8 mouse cellular contexts compared by ENCODE assay signal in the genomic region with DNA sequence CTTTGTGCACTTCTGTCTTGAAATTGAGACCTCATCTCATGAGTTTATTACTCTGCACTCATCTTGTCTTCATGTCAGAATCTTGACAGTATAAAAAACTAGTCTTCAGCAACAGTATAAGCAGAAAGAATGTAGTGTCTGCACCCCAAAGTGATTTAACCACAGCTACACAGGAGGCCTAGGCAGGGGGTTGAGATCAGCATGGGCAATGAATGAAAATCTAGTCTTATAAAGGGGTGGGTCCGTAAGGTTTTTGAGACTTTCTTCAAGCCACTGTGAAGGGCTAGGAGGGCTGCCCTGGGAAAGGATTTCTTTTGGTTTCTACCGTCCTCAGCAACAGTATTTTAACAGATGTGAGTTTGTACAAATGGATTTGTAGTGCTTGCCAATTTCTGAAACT. TPM values are rescaled to one million over a fixed set of nuclear protein-coding genes. Genes with fewer than 3 reads are reported as not detected.
A peak's percentile ranks its signal among the peaks of the same experiment; 100 is the strongest.
DNase-seq lines count a peak whose midpoint lies in the region; ATAC-seq and TF ChIP-seq lines count a peak whose summit lies in the region.

No protein-coding gene starts in this region.

- H3K27me3 ChIP-seq in heart, postnatal 0 days (ENCODE audit: control insufficient read depth, insufficient read depth, low read length), result no peaks in the 10 kb centered on the region
- no peaks in the 10 kb centered on the region for H3K27me3 ChIP-seq in hindbrain, embryonic 10.5 days (ENCODE audit: insufficient read depth, poor library complexity, severe bottlenecking)

- H3K27ac ChIP-seq in heart, postnatal 0 days (ENCODE audit: low read depth), result no peak overlapping the region
- H3K27ac ChIP-seq in bone marrow macrophage, adult 2 months (ENCODE audit: insufficient read depth, low read depth, low read length), result peak overlapping the region; percentile 51; the same call in 1 of the 2 replicates
- 0 out of 2 replicates have a peak overlapping the region, but pooled peaks have one; percentile 89 for H3K27ac ChIP-seq in hindbrain, embryonic 10.5 days
- H3K27ac ChIP-seq in macrophage, result peak overlapping the region; percentile 54; the same call in 1 of the 2 replicates

- H3K4me2 ChIP-seq in heart, postnatal 0 days (ENCODE audit: low read depth, low read length), result peak overlapping the region; percentile 66

- ATAC-seq in heart, postnatal 0 days (ENCODE audit: insufficient read depth, low read depth), result no peak

- peaks cover 13% of the 10 kb centered on the region for H3K79me2 ChIP-seq in macrophage (ENCODE audit: inconsistent target)

- TF ChIP-seq EP300 in heart, postnatal 0 days (IDR thresholded peaks at IDR 0.05; ENCODE audit: low read depth), result no peak

- H3K9me3 ChIP-seq in heart, postnatal 0 days (replicated peaks; ENCODE audit: control insufficient read depth, low read length), result no peaks in the 10 kb centered on the region
- no peaks in the 10 kb centered on the region for H3K9me3 ChIP-seq in hindbrain, embryonic 10.5 days

- H3K9ac ChIP-seq in heart, postnatal 0 days (replicated peaks; ENCODE audit: low read depth, low read length), result no peak overlapping the region

- no peak for DNase-seq in heart, postnatal 0 days (ENCODE audit: low spot score)
- no peak for DNase-seq in heart, postnatal 14 days
- no peak for DNase-seq in hindbrain, embryonic 10.5 days (ENCODE audit: low spot score)
- DNase-seq in gastrocnemius, postnatal 25 days, result no peak
- DNase-seq in adrenal gland, adult 18-20 months (ENCODE audit: low spot score in 2 of 2), result no peak
- no peak for DNase-seq in left cerebral cortex, adult 11 months (ENCODE audit: low spot score)

- intact Hi-C loops in heart, postnatal 14 days (cut with DNase I), result no loop called here

- TF ChIP-seq CTCF in heart, postnatal 0 days (IDR thresholded peaks at IDR 0.05; ENCODE audit: low read depth), result no peak
- TF ChIP-seq CTCF in bone marrow macrophage, adult 2 months (IDR thresholded peaks at IDR 0.05; ENCODE audit: low read depth, low read length), result no peak

- H3K4me1 ChIP-seq in heart, postnatal 0 days (ENCODE audit: control insufficient read depth, insufficient read depth), result peaks cover 24% of the 10 kb centered on the region
- peaks cover 13% of the 10 kb centered on the region for H3K4me1 ChIP-seq in bone marrow macrophage, adult 2 months (ENCODE audit: control insufficient read depth, insufficient read depth, low read length)
- peaks cover 12% of the 10 kb centered on the region for H3K4me1 ChIP-seq in hindbrain, embryonic 10.5 days (replicated peaks)

- H3K36me3 ChIP-seq in heart, postnatal 0 days (replicated peaks; ENCODE audit: control insufficient read depth, insufficient read depth, low read length), result peaks cover 30% of the 10 kb centered on the region
- peaks cover 56% of the 10 kb centered on the region for H3K36me3 ChIP-seq in hindbrain, embryonic 10.5 days
- peaks cover 29% of the 10 kb centered on the region for H3K36me3 ChIP-seq in macrophage (ENCODE audit: inconsistent target)

- TF ChIP-seq POLR2A in bone marrow macrophage, adult 2 months (IDR thresholded peaks at IDR 0.05; ENCODE audit: borderline replicate concordance, low read depth, low read length), result no peak

- WGBS in heart, postnatal 0 days, result 48% methylated on average over 2 of the region's 2 CpGs
- WGBS in hindbrain, embryonic 10.5 days, result 44% methylated on average over 2 of the region's 2 CpGs
- WGBS in macrophage (ENCODE audit: missing documents), result 71% methylated on average over 2 of the region's 2 CpGs

- H3K4me3 ChIP-seq in heart, postnatal 0 days (ENCODE audit: low read depth, low read length), result peak overlapping the region; percentile 86; the same call in 1 of the 2 replicates
- H3K4me3 ChIP-seq in bone marrow macrophage, adult 2 months (ENCODE audit: insufficient read depth, low read length), result peak overlapping the region; percentile 81
- H3K4me3 ChIP-seq in hindbrain, embryonic 10.5 days, result peak overlapping the region; percentile 80
- H3K4me3 ChIP-seq in macrophage (ENCODE audit: inconsistent target), result peak overlapping the region; percentile 69

RNA-seq across cellular contexts. Expression of gene Mdp1, which starts 0.3 kb away (rescaled TPM):
- total RNA-seq in heart, postnatal 0 days (2014; rRNA removed; ENCODE audit: low replicate concordance), result 62.4 and 66.0 TPM in 2 replicates
- 98.6 and 104 TPM in 2 replicates for polyA plus RNA-seq in heart, postnatal 0 days (2015; fragmentation: Nextera tagmentation; extraction: Ambion mirVana)
- 10 to 100 TPM; 52.4 to 55.9 TPM for total RNA-seq in heart, postnatal 14 days (2021)
- 35.9 and 36.3 TPM in 2 replicates for polyA plus RNA-seq in bone marrow macrophage, adult 2 months (2012; ENCODE audit: insufficient read depth, insufficient read length, missing spikeins)
- 65.6 and 67.6 TPM in 2 replicates for polyA plus RNA-seq in hindbrain, embryonic 10.5 days (2016; fragmentation: Nextera tagmentation; extraction: Ambion mirVana)
- 10 to 100 TPM in 25 of 26 experiments, 1 to 10 TPM in 1; 8.5 to 52.1 (median 28.0) TPM for total RNA-seq in macrophage (2018; cell fraction: chromatin; rRNA removed)
- total RNA-seq in macrophage (2018; cell fraction: cytosol; rRNA removed), result 10 to 100 TPM; 14.0 to 38.0 (median 28.9) TPM
- 10 to 100 TPM in 25 of 26 experiments, 1 to 10 TPM in 1; 8.1 to 57.2 (median 28.5) TPM for total RNA-seq in macrophage (2018; cell fraction: nucleus; rRNA removed)
- 25.4 to 29.3 TPM (median 26.3 TPM) in 3 replicates for polyA plus RNA-seq in macrophage (2018)
- total RNA-seq in gastrocnemius, postnatal 25 days (2021), result 10 to 100 TPM; 15.0 to 17.3 TPM
- total RNA-seq in adrenal gland, adult 18-20 months (2021), result 10 to 100 TPM; 37.1 to 59.5 TPM

RNA-seq across cellular contexts. Expression of gene Tssk4, which starts 10.7 kb away (rescaled TPM):
- total RNA-seq in heart, postnatal 0 days (2014; rRNA removed; ENCODE audit: low replicate concordance), result 0.12 TPM in 1 of 2 replicates, not detected in the other
- 0.25 and 0.31 TPM in 2 replicates for polyA plus RNA-seq in heart, postnatal 0 days (2015; fragmentation: Nextera tagmentation; extraction: Ambion mirVana)
- under 1 TPM; 0.53 to 0.76 TPM for total RNA-seq in heart, postnatal 14 days (2021)
- polyA plus RNA-seq in bone marrow macrophage, adult 2 months (2012; ENCODE audit: insufficient read depth, insufficient read length, missing spikeins), result 1.6 and 1.7 TPM in 2 replicates
- polyA plus RNA-seq in hindbrain, embryonic 10.5 days (2016; fragmentation: Nextera tagmentation; extraction: Ambion mirVana), result 0.40 and 0.97 TPM in 2 replicates
- total RNA-seq in macrophage (2018; cell fraction: chromatin; rRNA removed), result 1 to 10 TPM in 17 of 26 experiments, under 1 TPM in 6, not detected in 3; 0.56 to 5.3 (median 1.6) TPM
- total RNA-seq in macrophage (2018; cell fraction: cytosol; rRNA removed), result under 1 TPM in 25 of 26 experiments, not detected in 1; 0.09 to 0.65 (median 0.19) TPM
- 1 to 10 TPM in 12 of 26 experiments, under 1 TPM in 10, not detected in 4; 0.35 to 3.8 (median 1.2) TPM for total RNA-seq in macrophage (2018; cell fraction: nucleus; rRNA removed)
- polyA plus RNA-seq in macrophage (2018), result 0.34 TPM in 1 of 3 replicates, not detected in the others
- total RNA-seq in gastrocnemius, postnatal 25 days (2021), result under 1 TPM in 1 of 2 experiments, not detected in 1; 0.24 TPM
- total RNA-seq in adrenal gland, adult 18-20 months (2021), result 1 to 10 TPM in 1 of 2 experiments, under 1 TPM in 1; 0.58 to 1.2 TPM

RNA-seq across cellular contexts. Expression of gene Gmpr2, which starts 11.1 kb away (rescaled TPM):
- total RNA-seq in heart, postnatal 0 days (2014; rRNA removed; ENCODE audit: low replicate concordance), result 27.4 and 31.8 TPM in 2 replicates
- polyA plus RNA-seq in heart, postnatal 0 days (2015; fragmentation: Nextera tagmentation; extraction: Ambion mirVana), result 27.7 and 29.2 TPM in 2 replicates
- total RNA-seq in heart, postnatal 14 days (2021), result 10 to 100 TPM; 12.8 to 14.1 TPM
- 38.8 and 41.2 TPM in 2 replicates for polyA plus RNA-seq in bone marrow macrophage, adult 2 months (2012; ENCODE audit: insufficient read depth, insufficient read length, missing spikeins)
- polyA plus RNA-seq in hindbrain, embryonic 10.5 days (2016; fragmentation: Nextera tagmentation; extraction: Ambion mirVana), result 60.0 and 65.9 TPM in 2 replicates
- total RNA-seq in macrophage (2018; cell fraction: chromatin; rRNA removed), result 10 to 100 TPM in 23 of 26 experiments, 1 to 10 TPM in 3; 6.8 to 54.5 (median 28.7) TPM
- 10 to 100 TPM; 19.0 to 35.1 (median 28.1) TPM for total RNA-seq in macrophage (2018; cell fraction: cytosol; rRNA removed)
- total RNA-seq in macrophage (2018; cell fraction: nucleus; rRNA removed), result 10 to 100 TPM; 11.4 to 48.2 (median 21.9) TPM
- polyA plus RNA-seq in macrophage (2018), result 27.4 to 36.4 TPM (median 34.4 TPM) in 3 replicates
- 1 to 10 TPM; 2.4 to 3.3 TPM for total RNA-seq in gastrocnemius, postnatal 25 days (2021)
- total RNA-seq in adrenal gland, adult 18-20 months (2021), result 10 to 100 TPM; 24.0 to 24.5 TPM

RNA-seq across cellular contexts. Expression of gene Nedd8, which starts 11.3 kb away (rescaled TPM):
- 137 and 141 TPM in 2 replicates for total RNA-seq in heart, postnatal 0 days (2014; rRNA removed; ENCODE audit: low replicate concordance)
- polyA plus RNA-seq in heart, postnatal 0 days (2015; fragmentation: Nextera tagmentation; extraction: Ambion mirVana), result 460 and 483 TPM in 2 replicates
- 100 to 1,000 TPM; 254 to 257 TPM for total RNA-seq in heart, postnatal 14 days (2021)
- polyA plus RNA-seq in bone marrow macrophage, adult 2 months (2012; ENCODE audit: insufficient read depth, insufficient read length, missing spikeins), result 318 and 335 TPM in 2 replicates
- polyA plus RNA-seq in hindbrain, embryonic 10.5 days (2016; fragmentation: Nextera tagmentation; extraction: Ambion mirVana), result 646 and 662 TPM in 2 replicates
- total RNA-seq in macrophage (2018; cell fraction: chromatin; rRNA removed), result 10 to 100 TPM in 22 of 26 experiments, 1 to 10 TPM in 4; 4.5 to 45.2 (median 24.0) TPM
- 100 to 1,000 TPM; 295 to 451 (median 347) TPM for total RNA-seq in macrophage (2018; cell fraction: cytosol; rRNA removed)
- total RNA-seq in macrophage (2018; cell fraction: nucleus; rRNA removed), result 100 to 1,000 TPM in 7 of 26 experiments, 10 to 100 TPM in 19; 34.9 to 204 (median 76.4) TPM
- 136 to 262 TPM (median 187 TPM) in 3 replicates for polyA plus RNA-seq in macrophage (2018)
- total RNA-seq in gastrocnemius, postnatal 25 days (2021), result 100 to 1,000 TPM; 180 to 191 TPM
- 100 to 1,000 TPM; 312 to 368 TPM for total RNA-seq in adrenal gland, adult 18-20 months (2021)

RNA-seq across cellular contexts. Expression of gene Tm9sf1, which starts 17.0 kb away (rescaled TPM):
- 62.8 and 83.3 TPM in 2 replicates for total RNA-seq in heart, postnatal 0 days (2014; rRNA removed; ENCODE audit: low replicate concordance)
- polyA plus RNA-seq in heart, postnatal 0 days (2015; fragmentation: Nextera tagmentation; extraction: Ambion mirVana), result 62.7 and 67.4 TPM in 2 replicates
- total RNA-seq in heart, postnatal 14 days (2021), result 10 to 100 TPM; 45.3 to 45.4 TPM
- polyA plus RNA-seq in bone marrow macrophage, adult 2 months (2012; ENCODE audit: insufficient read depth, insufficient read length, missing spikeins), result 61.9 and 64.9 TPM in 2 replicates
- polyA plus RNA-seq in hindbrain, embryonic 10.5 days (2016; fragmentation: Nextera tagmentation; extraction: Ambion mirVana), result 76.0 and 78.1 TPM in 2 replicates
- total RNA-seq in macrophage (2018; cell fraction: chromatin; rRNA removed), result 10 to 100 TPM; 22.6 to 64.0 (median 50.3) TPM
- total RNA-seq in macrophage (2018; cell fraction: cytosol; rRNA removed), result 10 to 100 TPM; 29.6 to 65.4 (median 48.1) TPM
- total RNA-seq in macrophage (2018; cell fraction: nucleus; rRNA removed), result 100 to 1,000 TPM in 4 of 26 experiments, 10 to 100 TPM in 22; 29.8 to 125 (median 85.3) TPM
- polyA plus RNA-seq in macrophage (2018), result 35.2 to 63.2 TPM (median 58.1 TPM) in 3 replicates
- 10 to 100 TPM; 15.8 to 17.6 TPM for total RNA-seq in gastrocnemius, postnatal 25 days (2021)
- 10 to 100 TPM; 70.2 to 84.9 TPM for total RNA-seq in adrenal gland, adult 18-20 months (2021)
